Mouse (Mus musculus) midbrain, embryonic 14.5 days (tissue): ENCODE measurements at regions not wholly inside any gene's neighbourhood (a gene's known extent, or its start where the extent isn't known, plus 50 kb on each side); places are given as distances from the start of the nearest gene placed in this dataset.
A peak's percentile ranks its signal among the peaks of the same experiment; 100 is the strongest.
"Not testable (repeated sequence)": the region's sequence is repeated elsewhere in the genome, so short reads cannot be mapped to it uniquely, and the experiment has no call there.

Experiments used
- ATAC-seq: fragments of 200-750 bp; cut with Nextera tagmentation; 2 replicates; pipeline ENCODE4 v1.8.0; 2017; ENCODE audit warnings: moderate number of reproducible peaks, moderate library complexity; ENCODE audit not compliant: low FRiP score, low TSS enrichment
- DNase-seq: peaks from one replicate; pipeline ENCODE4 v3.0.0-alpha.2; 2015
- H3K27ac ChIP-seq: fragments of 300-500 bp; sonication (generic); replicated peaks from 2 replicates; pipeline ENCODE4 v1.5.1; 2014; ENCODE audit warnings: mild to moderate bottlenecking, low read depth, low read length, moderate library complexity
- H3K27me3 ChIP-seq: fragments of 300-500 bp; sonication (generic); 2 replicates; pipeline ENCODE4 v1.6.1; 2014; ENCODE audit warnings: low read length, control low read depth, mixed read lengths; ENCODE audit not compliant: control insufficient read depth, insufficient read depth
- H3K36me3 ChIP-seq: fragments of 300-500 bp; sonication (generic); 2 replicates; pipeline ENCODE4 v1.6.1; 2014; ENCODE audit warnings: low read length, control low read depth; ENCODE audit not compliant: control insufficient read depth, insufficient read depth
- H3K4me1 ChIP-seq: fragments of 300-500 bp; sonication (generic); 2 replicates; pipeline ENCODE4 v1.6.1; 2014; ENCODE audit warnings: mild to moderate bottlenecking, antibody characterized with exemption, low read length, control low read depth; ENCODE audit not compliant: control insufficient read depth, insufficient read depth
- H3K4me2 ChIP-seq: fragments of 300-500 bp; sonication (generic); 2 replicates; pipeline ENCODE4 v1.6.1; 2014; ENCODE audit warnings: mild to moderate bottlenecking, low read length, moderate library complexity
- H3K4me3 ChIP-seq: fragments of 300-500 bp; sonication (generic); replicated peaks from 2 replicates; pipeline ENCODE4 v1.5.1; 2014; ENCODE audit warnings: low read depth, low read length
- H3K9ac ChIP-seq: fragments of 300-500 bp; sonication (generic); replicated peaks from 2 replicates; pipeline ENCODE4 v1.6.1; 2014; ENCODE audit warnings: mild to moderate bottlenecking, low read length, moderate library complexity
- H3K9me3 ChIP-seq: fragments of 300-500 bp; sonication (generic); 2 replicates; pipeline ENCODE4 v1.6.1; 2016; ENCODE audit warnings: low read length, control low read depth, mixed read lengths; ENCODE audit not compliant: control insufficient read depth
- WGBS: fragments of 180-500 bp; shearing (Covaris S2); extraction: QIAGEN DNeasy Blood & Tissue Kit; methylation state at CpG from one replicate; pipeline ENCODE4 v1.1.7; 2014; 5-methylcytosine and 5-hydroxymethylcytosine counted together

DNA sequence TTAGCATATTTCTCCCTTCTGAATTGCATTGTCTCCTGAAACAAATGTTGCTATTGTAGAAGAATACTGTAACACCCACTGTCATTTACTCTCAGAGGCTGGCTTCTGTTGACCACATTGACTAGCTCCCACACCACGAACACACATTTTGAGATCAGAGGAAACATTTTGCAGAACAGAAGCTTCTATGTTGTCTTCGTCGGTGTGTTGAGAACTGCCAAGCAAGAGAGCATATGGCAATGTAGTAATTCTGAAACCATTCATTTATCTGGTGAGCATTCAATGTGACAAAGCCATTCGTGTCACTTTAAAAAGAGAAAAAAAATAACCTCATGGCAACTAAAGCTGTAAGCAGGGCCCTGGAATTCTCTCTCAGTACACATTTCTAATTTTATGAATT, 343.9 kb downstream of the Car8 start:
- H3K4me1 ChIP-seq: no peaks in the 10 kb centered on the region
- H3K36me3 ChIP-seq: no peaks in the 10 kb centered on the region
- no peaks in the 10 kb centered on the region for H3K27me3 ChIP-seq
- H3K4me2 ChIP-seq: no peak overlapping the region
- no peak overlapping the region for H3K27ac ChIP-seq
- no peaks in the 10 kb centered on the region for H3K9me3 ChIP-seq
- WGBS: 81% methylated on average over 4 of the region's 4 CpGs
- H3K9ac ChIP-seq: no peak overlapping the region
- ATAC-seq (no peak), DNase-seq (no peak)
- no peak overlapping the region for H3K4me3 ChIP-seq

DNA sequence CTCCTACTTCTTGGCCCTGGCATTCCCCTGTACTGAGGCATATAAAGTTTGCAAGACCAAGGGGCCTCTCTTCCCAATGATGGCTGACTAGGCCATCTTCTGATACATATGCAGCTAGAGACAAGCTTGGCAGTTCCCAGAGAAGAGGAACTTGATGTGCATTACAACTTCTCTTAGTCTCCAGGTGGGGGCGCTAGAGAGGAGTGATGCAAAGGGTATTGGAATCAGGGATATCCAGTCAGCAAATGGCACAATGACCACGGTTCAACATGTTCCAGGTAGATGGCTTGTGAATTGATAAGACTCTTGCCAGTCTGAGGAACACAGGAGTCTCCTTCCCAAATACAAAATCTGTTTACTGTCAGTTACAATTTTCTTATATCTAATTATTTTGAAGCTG, 347.7 kb downstream of the Car8 start:
- Histone ChIP-seq H3K36me3 (no peaks in the 10 kb centered on the region), H3K4me3 (no peak overlapping the region), H3K4me1 (no peaks in the 10 kb centered on the region), H3K27ac (no peak overlapping the region), H3K4me2 (no peak overlapping the region), H3K27me3 (no peaks in the 10 kb centered on the region), H3K9ac (no peak overlapping the region), H3K9me3 (no peaks in the 10 kb centered on the region)
- DNase-seq (no peak), ATAC-seq (no peak)
- WGBS: 74% methylated on average over 2 of the region's 2 CpGs

DNA sequence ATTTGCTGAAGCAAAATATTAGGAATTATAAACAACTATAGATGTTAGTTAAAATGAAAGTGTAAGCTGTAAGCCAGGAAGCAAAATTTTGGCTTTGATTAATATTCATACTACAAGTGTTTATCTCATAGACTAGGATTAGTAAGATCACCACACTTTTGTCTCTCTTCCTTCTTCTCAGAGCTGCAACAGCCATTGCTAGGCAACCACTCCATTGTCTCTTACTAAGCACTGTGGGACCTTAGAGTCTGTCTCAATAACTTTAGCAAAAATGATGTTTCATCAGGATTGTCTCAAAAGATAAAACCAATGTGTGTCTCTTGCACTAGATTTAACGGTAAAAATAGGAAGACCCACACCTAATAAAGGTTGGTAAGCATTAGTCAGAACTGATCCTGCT, 384.3 kb downstream of the Car8 start:
- Histone ChIP-seq H3K4me3 (no peak overlapping the region), H3K27me3 (no peaks in the 10 kb centered on the region), H3K36me3 (no peaks in the 10 kb centered on the region), H3K9ac (no peak overlapping the region), H3K9me3 (no peaks in the 10 kb centered on the region), H3K4me2 (no peak overlapping the region), H3K4me1 (no peaks in the 10 kb centered on the region), H3K27ac (no peak overlapping the region)
- WGBS: 30% methylated on average over 1 of the region's 1 CpGs
- DNase-seq (peak; percentile 19), ATAC-seq (no peak)

DNA sequence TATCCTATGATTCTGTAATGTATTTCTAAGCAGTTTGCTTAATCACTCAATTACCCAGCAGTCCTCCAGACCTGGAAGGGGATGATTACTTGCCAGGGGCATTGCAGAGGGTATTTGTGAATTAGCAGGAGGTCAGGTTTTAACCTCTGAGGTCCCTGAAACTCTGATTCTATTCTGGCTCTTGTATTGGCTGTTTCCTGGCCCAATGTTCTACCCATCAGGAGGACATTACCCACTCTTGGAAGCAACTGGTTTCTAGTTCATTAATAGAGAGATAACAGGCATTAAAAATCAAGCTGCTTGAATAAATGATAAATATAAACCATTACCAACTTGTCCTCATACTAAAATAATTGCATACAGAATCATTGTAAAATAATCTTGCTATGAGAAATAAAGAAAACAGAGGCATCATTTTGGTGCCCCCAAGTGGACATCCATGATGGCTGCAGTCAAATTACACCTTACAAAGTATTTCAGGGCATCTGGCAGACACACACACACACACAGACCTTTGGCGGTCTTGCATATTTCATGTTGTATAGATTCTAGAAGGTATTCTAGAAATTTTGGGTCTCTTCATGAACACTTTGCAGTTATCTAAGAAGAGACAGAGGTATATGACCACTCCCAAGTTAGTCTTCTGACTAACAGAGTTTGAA, 385.6 kb downstream of the Car8 start:
- no peaks in the 10 kb centered on the region for H3K27me3 ChIP-seq
- no peaks in the 10 kb centered on the region for H3K9me3 ChIP-seq
- no peak overlapping the region for H3K9ac ChIP-seq
- WGBS: 74% methylated on average over 1 of the region's 1 CpGs
- no peak overlapping the region for H3K27ac ChIP-seq
- ATAC-seq (peak; percentile 24; the same call in 1 of the 2 replicates), DNase-seq (peak; percentile 85)
- no peak overlapping the region for H3K4me2 ChIP-seq
- no peak overlapping the region for H3K4me3 ChIP-seq
- no peaks in the 10 kb centered on the region for H3K36me3 ChIP-seq
- H3K4me1 ChIP-seq: no peaks in the 10 kb centered on the region

DNA sequence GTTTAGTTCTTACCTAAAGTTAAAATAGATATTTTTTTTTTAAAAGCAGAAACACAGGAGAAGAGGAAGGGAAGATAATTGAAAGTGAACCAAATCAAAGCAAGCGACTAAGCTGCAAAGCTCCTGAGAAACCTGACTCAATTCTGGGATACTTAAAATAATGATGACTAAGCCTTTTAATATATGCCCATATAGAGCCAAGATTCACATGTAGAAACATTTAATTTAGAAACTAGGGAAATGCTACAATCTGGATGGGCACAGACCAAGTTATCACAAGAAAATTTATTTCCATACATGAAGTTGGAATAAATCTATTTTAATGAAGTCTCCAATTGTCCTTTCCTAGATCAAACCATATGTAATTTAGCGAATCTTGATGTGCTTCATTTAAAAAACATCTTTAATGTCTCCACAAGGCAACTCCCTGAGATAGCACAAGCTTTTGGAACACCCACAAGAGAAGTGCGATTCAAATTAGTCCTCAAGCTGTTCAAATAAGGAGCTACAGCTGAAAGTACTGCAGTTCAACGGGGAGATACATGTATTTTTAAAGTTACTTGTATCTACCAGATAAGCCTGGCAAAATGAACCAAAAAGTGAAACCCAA, 386.7 kb downstream of the Car8 start:
- H3K4me3 ChIP-seq: no peak overlapping the region
- H3K36me3 ChIP-seq: no peaks in the 10 kb centered on the region
- no peak overlapping the region for H3K4me2 ChIP-seq
- no peaks in the 10 kb centered on the region for H3K27me3 ChIP-seq
- ATAC-seq (no peak), DNase-seq (no peak)
- no peak overlapping the region for H3K9ac ChIP-seq
- no peak overlapping the region for H3K27ac ChIP-seq
- no peaks in the 10 kb centered on the region for H3K4me1 ChIP-seq
- H3K9me3 ChIP-seq: no peaks in the 10 kb centered on the region
- 88% methylated on average over 4 of the region's 4 CpGs for WGBS

DNA sequence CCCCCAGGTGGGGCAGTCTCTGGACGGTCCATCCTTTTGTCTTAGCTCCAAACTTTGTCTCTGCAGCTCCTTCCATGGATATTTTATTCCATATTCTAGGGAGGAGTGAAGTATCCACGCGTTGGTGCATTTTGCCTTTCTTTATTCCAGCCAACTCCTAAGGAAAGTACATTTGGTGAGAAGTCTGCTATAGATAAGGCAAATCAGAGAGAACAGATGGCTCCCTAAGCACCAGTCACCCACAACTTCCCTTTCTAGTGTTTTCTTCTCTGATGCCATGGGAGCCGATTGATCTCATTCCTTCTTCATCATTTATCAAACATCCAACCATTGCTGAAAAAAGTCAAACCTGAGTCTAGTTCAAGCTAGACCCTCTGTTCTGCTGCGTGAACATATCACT, 391.4 kb downstream of the Car8 start:
- DNase-seq: no peak
- Histone ChIP-seq H3K9ac (no peak overlapping the region), H3K27ac (no peak overlapping the region), H3K9me3 (no peaks in the 10 kb centered on the region), H3K27me3 (no peaks in the 10 kb centered on the region), H3K4me2 (no peak overlapping the region), H3K4me1 (no peaks in the 10 kb centered on the region), H3K36me3 (no peaks in the 10 kb centered on the region), H3K4me3 (no peak overlapping the region)
- no peak for ATAC-seq
- WGBS: 88% methylated on average over 5 of the region's 5 CpGs

DNA sequence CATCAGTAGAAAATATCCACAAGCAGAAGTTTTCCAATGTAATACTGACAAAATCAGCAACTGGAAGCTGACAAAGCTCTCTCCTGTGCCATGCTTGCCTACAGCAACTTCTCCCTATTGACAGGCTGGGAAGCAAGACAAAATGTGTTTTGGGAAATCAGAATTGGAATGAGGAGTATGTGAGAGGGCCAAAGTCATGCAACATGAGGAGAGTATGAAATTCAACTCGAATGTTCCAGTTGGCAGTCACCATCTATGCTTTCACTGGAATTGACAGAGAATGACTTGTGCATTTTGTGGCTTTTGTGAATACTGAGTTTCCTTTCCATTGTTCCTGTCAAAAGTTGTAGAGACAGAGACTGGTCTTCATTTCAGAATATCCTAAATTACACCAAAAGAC, 409.7 kb downstream of the Car8 start:
- no peak overlapping the region for H3K4me2 ChIP-seq
- no peak for ATAC-seq

DNA sequence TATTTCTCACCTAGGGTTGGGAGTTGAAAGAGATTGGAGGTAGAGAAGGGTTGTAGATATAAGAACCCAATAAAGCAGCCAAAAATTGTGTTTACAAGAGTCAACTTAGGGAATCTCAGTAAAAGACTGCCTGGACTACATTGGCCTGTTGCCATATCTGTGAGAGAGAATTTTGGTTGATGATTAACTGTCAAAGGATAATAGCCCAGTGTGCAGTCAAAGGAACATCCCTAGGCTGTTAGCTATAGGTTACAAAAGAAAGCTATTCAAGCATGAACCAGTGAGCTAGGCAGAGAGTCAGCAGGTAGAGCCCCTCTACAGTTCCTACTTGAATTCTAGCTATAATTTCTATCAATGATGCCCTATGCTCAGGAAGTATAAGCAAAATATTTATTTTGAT, 419.0 kb downstream of the Car8 start:
- H3K9me3 ChIP-seq: no peaks in the 10 kb centered on the region
- no peak for DNase-seq
- H3K27me3 ChIP-seq: no peaks in the 10 kb centered on the region
- H3K27ac ChIP-seq: no peak overlapping the region
- no peak for ATAC-seq
- no peak overlapping the region for H3K4me2 ChIP-seq
- H3K4me3 ChIP-seq: no peak overlapping the region
- no peaks in the 10 kb centered on the region for H3K36me3 ChIP-seq
- H3K9ac ChIP-seq: no peak overlapping the region
- no peaks in the 10 kb centered on the region for H3K4me1 ChIP-seq

More for the DNA sequence above, 409.7 kb downstream of the Car8 start:
- DNase-seq: no peak
- H3K27ac ChIP-seq: no peak overlapping the region
- no peaks in the 10 kb centered on the region for H3K9me3 ChIP-seq
- no peaks in the 10 kb centered on the region for H3K27me3 ChIP-seq
- H3K4me3 ChIP-seq: no peak overlapping the region
- no peak overlapping the region for H3K9ac ChIP-seq
- no peaks in the 10 kb centered on the region for H3K36me3 ChIP-seq
- H3K4me1 ChIP-seq: no peaks in the 10 kb centered on the region
- WGBS: 76% methylated on average over 1 of the region's 1 CpGs

DNA sequence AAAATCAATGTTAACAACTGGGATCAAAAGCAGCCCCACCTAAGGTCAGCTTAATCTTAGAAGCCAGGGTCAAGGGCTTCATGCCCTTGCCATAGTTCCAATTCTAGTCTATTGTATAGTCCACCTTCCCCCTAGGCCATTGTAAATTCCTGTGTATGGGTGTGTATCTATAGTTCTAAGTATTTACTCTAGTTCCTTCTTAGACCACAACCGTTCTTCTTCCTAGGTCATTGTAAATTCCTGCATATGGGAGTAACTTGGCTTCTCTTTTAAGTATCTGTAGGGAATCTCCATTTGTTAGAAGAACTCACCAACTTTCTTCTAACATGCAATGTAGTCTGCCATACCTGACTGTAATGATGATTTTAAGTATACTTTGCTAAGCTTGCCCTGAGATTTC, 461.1 kb downstream of the Car8 start:
- H3K9ac ChIP-seq, H3K27me3 ChIP-seq, DNase-seq, H3K27ac ChIP-seq, H3K4me2 ChIP-seq, H3K36me3 ChIP-seq, H3K9me3 ChIP-seq, H3K4me3 ChIP-seq, H3K4me1 ChIP-seq, ATAC-seq: not testable (repeated sequence)
- WGBS: 85% methylated on average over 1 of the region's 1 CpGs
